Mouse (Mus musculus): ENCODE results near the gene Gm20388.
"Not testable (repeated sequence)": the region's sequence is repeated elsewhere in the genome, so short reads cannot be mapped to it uniquely, and the experiment has no call there.

Gene Gm20388

DNA sequence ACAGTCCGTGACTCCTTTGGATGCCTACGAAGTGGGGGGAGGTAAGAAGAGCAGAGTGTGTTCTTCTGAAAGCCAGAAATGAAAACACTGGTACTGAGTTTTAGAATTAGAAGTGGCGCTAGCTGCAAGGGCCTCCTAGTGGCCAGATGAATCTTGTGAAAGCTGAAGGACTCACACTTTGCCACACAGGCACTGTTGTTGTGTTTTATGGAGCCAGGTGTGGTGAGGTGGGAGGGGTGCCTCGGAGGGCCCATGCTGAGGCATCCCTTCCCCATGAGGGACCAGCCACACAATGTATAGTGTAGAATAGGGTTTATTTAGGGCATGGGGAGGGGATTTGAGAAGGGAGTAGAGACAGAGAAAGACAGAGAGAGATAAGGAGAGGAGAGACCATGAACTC is 3587.1 kb downstream of the Gm20388 start:
- no peak for DNase-seq (ENCODE audit: low spot score)

- DNase-seq (ENCODE audit: low spot score), result no peak
Measured at GRCm38 (mm10) chr8:123498963-123499362, 3588.3 kb downstream of the Gm20388 start.

DNA sequence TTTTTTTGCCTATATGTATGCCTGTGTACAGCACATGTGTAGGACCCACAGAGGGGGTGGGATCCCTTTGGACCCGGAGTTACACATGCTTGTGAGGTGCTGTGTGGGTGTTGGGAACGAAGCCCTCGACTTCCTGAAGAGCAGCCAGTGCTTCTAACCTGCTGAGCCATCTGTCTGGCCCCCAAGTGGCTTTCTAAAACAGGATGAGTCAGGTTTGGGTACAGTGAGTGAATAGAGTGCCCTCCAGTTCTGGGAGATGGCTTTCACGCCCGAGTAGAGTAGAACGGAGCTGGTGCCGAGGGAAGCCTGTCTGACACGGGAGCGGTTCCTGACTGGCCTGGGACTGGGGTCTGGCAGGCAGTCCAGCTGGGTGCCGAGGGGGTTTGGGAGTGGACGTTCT is 3588.9 kb downstream of the Gm20388 start:
- DNase-seq (ENCODE audit: low spot score), result no peak

- DNase-seq (ENCODE audit: low spot score), result no peak
Measured at GRCm38 (mm10) chr8:123502192-123502591, 3591.6 kb downstream of the Gm20388 start.

- DNase-seq (ENCODE audit: low spot score), result no peak
Measured at GRCm38 (mm10) chr8:123503801-123504467, 3593.3 kb downstream of the Gm20388 start.

DNA sequence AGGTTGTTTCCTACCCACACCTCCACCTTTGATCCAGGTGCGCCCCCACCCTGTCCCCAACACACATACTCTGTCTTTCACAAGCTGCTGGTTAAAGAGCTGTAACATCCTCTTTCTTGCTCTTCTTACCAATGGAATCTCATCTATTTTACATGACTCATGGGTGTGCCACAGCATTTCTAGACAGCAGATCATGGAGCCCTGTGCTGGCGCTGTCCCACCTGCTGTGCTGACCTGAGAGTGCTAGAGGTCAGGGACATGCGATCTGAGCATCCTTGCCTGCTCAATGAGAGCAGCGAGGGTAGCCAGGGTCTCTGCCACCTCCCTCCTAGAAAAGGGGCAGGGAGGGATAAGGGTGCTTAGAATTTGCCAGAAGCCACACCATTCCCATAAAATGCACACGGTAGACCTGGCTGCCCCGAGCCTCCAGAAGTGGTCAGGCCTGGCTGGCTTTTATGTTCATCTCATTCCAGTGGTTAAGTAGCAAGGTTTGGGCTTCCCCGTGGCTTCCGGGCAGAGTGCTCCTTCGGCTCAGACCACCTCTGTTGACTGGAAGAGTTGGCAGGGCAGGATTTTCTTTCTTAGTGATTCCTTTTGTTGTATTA is 3594.1 kb downstream of the Gm20388 start:
- no peak for DNase-seq (ENCODE audit: low spot score)

GRCm38 (mm10) chr8:123505267-123505666 is 3594.6 kb downstream of the Gm20388 start:
- DNase-seq (ENCODE audit: low spot score), result no peak

DNA sequence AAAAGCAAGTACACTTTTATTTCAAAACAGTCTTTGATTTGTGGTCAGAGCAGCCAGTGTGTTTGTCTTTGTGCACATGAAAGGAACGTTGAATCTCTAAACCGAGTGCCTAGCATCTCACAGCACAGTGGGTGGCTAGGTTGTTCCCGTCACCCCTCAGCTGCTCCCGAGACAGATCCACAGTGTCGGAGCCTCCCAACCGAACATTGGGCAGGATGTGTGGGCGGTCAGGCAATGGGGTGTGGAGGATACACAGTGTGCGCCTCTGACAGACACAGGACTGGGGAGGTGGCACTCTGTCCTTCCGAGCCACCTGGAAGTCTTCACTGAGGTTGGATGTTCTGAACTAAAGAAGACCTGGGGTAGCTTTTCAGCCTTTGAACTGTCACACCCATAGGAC is 3595.1 kb downstream of the Gm20388 start:
- DNase-seq (ENCODE audit: low spot score), result no peak

- no peak for DNase-seq (ENCODE audit: low spot score)
Measured at GRCm38 (mm10) chr8:123507153-123507552, 3596.5 kb downstream of the Gm20388 start.

GRCm38 (mm10) chr8:123510819-123511218 is 3600.2 kb downstream of the Gm20388 start:
- no peak for DNase-seq (ENCODE audit: low spot score)

GRCm38 (mm10) chr8:123514136-123514535 is 3603.5 kb downstream of the Gm20388 start:
- peak; percentile 27 for DNase-seq (ENCODE audit: low spot score)

- peak; percentile 72 for DNase-seq (ENCODE audit: low spot score)
Measured at GRCm38 (mm10) chr8:123514781-123515539, 3604.3 kb downstream of the Gm20388 start, which contains the start of gene Dbndd1. Gene Dbndd1, minus strand, starts transcription at chr8:123515463.

DNA sequence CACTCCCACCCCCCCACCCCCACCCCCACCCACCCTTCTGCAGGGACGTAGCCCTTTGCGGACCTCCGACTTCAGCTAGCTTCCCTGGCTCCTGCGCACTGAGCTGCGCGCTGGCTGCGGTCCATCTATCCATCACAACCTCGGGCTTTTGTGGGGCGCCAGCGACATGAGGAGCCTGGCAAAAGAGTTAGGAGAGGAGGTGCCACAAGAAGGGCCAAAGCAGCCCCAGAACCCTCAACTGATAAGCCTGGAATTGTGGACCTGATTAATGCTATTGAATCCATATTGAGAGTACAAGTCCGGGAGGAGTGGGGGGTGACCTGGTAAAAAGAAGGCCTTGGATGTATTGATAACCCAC is 3604.9 kb downstream of the Gm20388 start:
- DNase-seq (ENCODE audit: low spot score), result no peak

GRCm38 (mm10) chr8:123516596-123516995 is 3606.0 kb downstream of the Gm20388 start:
- DNase-seq (ENCODE audit: low spot score), result no peak

DNA sequence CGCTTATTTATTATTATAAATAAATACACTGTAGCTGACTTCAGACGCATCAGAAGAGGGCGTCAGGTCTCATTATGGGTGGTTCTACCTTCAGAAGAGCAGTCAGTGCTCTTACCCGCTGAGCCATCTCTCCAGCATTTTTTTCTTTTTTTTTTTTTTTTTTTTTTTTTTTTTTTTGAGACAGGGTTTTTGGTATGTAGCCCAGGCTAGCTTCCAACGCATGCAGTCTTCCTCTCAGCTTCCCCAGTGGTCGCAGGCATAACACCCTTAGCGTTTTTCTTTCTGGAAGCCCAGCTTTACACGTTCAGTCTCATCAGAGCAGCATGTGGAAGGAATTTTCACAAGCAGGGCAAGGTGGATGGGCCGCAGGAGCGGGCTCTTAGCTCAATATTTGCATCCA is 3607.5 kb downstream of the Gm20388 start:
- no peak for DNase-seq (ENCODE audit: low spot score)

- peak; percentile 97 for DNase-seq (ENCODE audit: low spot score)
Measured at GRCm38 (mm10) chr8:123518667-123519066, 3608.0 kb downstream of the Gm20388 start, which contains the start of gene Gas8. Gene Gas8, plus strand, starts transcription at chr8:123518834.

GRCm38 (mm10) chr8:123520048-123520447 is 3609.4 kb downstream of the Gm20388 start:
- not testable (repeated sequence) for DNase-seq (ENCODE audit: low spot score)

DNA sequence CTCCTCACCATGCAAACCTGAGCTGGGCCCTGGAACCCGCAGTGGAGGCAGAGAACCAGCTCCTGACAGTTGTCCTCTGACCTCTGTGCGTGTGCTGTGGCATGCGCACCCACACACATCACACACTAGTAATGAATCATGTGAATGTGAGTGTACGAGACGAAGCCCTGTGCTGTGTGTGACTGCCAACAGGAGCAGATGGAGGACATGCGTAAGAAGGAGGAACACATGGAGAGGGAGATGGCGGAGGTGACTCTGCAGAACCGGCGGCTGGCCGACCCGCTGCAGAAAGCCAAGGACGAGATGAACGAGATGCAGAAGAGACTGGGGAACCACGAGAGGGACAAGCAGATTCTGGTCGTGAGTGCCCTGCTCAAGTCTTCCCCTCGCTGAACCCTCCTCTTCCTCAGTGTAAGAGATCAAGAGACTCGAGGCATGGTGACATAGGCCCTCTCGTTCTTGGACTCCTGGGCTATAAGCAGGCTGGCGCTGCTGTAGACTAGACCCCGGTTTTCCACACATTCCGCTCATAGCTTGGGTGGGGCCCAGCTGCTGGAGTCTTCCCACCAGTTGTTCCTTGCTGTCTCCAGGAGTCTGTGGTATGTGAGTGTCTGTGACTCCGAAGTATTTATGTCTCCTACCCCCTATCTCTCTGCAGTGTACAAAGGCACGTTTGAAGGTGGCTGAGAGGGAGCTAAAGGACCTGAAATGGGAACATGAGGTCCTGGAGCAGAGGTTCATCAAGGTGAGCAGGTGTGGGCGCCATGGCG is 3617.3 kb downstream of the Gm20388 start:
- no peak for DNase-seq (ENCODE audit: low spot score)

DNA sequence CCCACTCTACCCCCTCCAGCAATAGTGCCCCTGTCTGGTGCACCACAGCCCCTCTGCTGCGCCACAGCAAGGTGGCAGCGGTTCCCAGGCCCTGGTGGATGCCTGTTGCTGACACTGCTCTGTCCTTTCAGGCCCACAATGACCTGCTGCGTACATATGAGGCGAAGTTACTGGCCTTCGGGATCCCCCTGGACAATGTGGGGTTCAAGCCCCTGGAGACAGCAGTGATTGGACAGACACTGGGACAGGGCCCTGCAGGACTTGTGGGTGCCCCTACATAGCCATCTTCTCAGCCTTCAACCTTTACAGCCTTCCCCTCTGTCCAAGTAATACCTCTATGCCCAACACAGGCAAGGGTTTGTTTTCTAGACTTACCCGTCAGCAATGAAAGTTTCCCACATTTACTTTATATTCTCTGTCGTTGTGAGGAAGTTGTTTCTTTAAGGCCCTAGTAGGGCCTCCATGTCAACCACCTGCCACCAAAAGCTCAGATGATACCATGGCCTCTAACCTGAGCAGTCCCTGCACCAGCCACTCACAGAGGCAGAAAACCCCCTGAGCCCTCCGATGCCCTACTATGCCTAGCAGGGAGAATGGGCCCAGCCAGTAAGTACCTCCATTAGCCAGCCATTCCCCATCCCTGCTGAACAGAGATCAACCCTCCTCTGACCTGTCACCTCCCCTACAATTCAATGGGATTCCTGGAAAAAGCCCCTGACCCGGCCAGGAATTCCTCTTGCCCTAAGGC is 3625.8 kb downstream of the Gm20388 start:
- no peak for DNase-seq (ENCODE audit: low spot score)

- no peak for DNase-seq (ENCODE audit: low spot score)
Measured at GRCm38 (mm10) chr8:123536990-123537380, 3626.3 kb downstream of the Gm20388 start.

GRCm38 (mm10) chr8:123537641-123538040 is 3627.0 kb downstream of the Gm20388 start:
- not testable (repeated sequence) for DNase-seq (ENCODE audit: low spot score)

DNA sequence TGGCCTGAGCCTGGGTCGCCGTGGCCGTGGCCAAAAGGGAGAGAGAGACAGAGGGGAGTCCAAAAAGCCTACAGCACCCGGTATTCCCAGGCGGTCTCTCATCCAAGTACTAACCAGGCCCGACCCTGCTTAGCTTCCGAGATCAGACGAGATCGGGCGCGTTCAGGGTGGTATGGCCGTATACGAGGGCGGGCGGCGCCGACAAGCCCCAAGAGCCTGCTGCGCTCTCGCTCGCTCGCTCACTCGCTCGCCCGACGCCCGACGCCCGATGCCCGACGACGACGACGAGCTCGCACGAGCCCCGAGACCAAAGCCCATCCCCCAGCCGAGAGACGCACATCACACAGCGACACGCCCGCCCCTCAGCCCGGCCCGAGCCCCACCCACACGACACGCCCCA is 3653.6 kb downstream of the Gm20388 start:
- DNase-seq (ENCODE audit: low spot score), result not testable (repeated sequence)
